Mouse (Mus musculus) bone marrow, adult 2 months (tissue): ENCODE measurements around the gene Kpna2.

Experiments used
- CTCF ChIP-seq: fragments of 200-500 bp; IDR thresholded peaks from 2 replicates; pipeline ENCODE4 v1.5.1; 2011; ENCODE audit warnings: low read length, control low read depth; ENCODE audit not compliant: control insufficient read depth, insufficient read depth
- POLR2A ChIP-seq: fragments of 200-500 bp; IDR thresholded peaks from 2 replicates; pipeline ENCODE4 v1.6.1; 2011; ENCODE audit warnings: low read depth, mild to moderate bottlenecking, control low read depth, low read length, borderline replicate concordance; ENCODE audit not compliant: control insufficient read depth

- TF ChIP-seq CTCF: no peak
- TF ChIP-seq POLR2A: no peak
Measured at GRCm38 (mm10) chr11:106962310-106962709, 37.0 kb downstream of the Kpna2 start.
